Mouse (Mus musculus) Patski (cell line): ENCODE measurements around the gene Ccdc30. TPM values are rescaled to one million over a fixed set of nuclear protein-coding genes. Genes with fewer than 3 reads are reported as not detected.

Experiments
- ATAC-seq: fragments of 100-300 bp; one replicate; pipeline ENCODE4 v1.8.0; 2021
- CTCF ChIA-PET: fragments of 350-600 bp; sonication (Branson Sonifier 250); formaldehyde crosslinking; loops from one replicate; lab custom pipeline; 2022; ENCODE audit warnings: inconsistent platforms; lab: Charles Lee
- POLR2A ChIA-PET: fragments of 350-600 bp; sonication (Branson Sonifier 250); formaldehyde crosslinking; loops from one replicate; lab custom pipeline; 2022; ENCODE audit warnings: antibody characterized with exemption, inconsistent platforms; lab: Charles Lee
- DNase-seq: peaks from one replicate; pipeline ENCODE4 v3.0.0-alpha.2; 2011; ENCODE audit warnings: low read depth, low spot score
- H3K27me3 ChIP-seq: fragments of 371-371 bp; one replicate; pipeline ENCODE4 v1.5.1; 2021
- CTCF ChIP-seq: fragments of 100-300 bp; IDR thresholded peaks from one replicate; pipeline ENCODE4 v1.5.1; 2021
- in situ Hi-C: fragments of 300-500 bp; cut with MboI; formaldehyde crosslinking; loops from 3 replicates; pipeline ENCODE4 v1.11.1; 2018; ENCODE audit warnings: low pct_unique_long_range_greater_than_20kb, mixed read lengths
- polyA plus RNA-seq: library from polyadenylated mRNA; unstranded; gene quantifications from one replicate; pipeline ENCODE4 v1.2.3, GENCODE M21; 2021

The Ccdc30 gene
- polyA plus RNA-seq: 11.2 TPM

DNA sequence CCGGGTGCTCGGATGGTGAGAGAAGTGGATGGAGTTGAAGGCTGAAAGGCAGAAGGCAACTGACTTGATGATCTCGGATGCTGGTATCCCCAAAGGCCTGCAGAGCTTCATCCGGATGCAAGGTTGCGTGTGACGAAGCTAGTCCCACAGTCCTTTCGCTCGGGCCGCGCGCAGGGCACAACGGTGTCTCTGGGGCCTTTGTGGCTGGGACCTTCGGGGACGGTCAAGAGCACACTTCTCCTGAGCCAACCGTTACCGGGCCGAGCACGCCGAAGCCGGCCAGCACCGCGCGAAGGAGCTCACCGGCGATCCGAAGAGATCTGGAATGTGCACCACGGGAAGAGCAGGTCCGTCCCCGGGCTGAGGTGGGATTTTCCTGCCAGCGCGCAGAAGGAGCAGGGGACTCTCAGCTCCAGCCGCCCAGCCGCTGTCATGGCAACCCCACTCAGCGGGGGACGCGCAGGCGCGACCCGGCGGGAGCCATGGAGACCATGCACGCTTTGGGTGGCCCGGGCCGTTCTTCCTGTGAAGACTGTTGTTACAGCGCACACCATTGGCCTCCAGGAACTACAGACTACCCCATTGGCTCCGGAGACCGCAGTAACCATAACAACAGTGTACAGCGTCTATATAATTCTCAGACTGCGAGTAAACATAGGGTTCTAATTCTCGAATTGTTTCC, at the start of gene Ccdc30:
Gene Ccdc30 (minus strand): TSS at position 450 of the 682 bp plus-strand sequence.
- TF ChIP-seq CTCF: no peak
- DNase-seq (peak; percentile 56), ATAC-seq (peak; percentile 98)
- ChIA-PET POLR2A (no interaction called here), CTCF (no interaction called here)
- in situ Hi-C loops: loop anchor here (5.0 kb wide), 1 partner anchor 173 kb away; no protein-coding TSS in a partner anchor
- no peaks in the 10 kb centered on the region for H3K27me3 ChIP-seq

DNA sequence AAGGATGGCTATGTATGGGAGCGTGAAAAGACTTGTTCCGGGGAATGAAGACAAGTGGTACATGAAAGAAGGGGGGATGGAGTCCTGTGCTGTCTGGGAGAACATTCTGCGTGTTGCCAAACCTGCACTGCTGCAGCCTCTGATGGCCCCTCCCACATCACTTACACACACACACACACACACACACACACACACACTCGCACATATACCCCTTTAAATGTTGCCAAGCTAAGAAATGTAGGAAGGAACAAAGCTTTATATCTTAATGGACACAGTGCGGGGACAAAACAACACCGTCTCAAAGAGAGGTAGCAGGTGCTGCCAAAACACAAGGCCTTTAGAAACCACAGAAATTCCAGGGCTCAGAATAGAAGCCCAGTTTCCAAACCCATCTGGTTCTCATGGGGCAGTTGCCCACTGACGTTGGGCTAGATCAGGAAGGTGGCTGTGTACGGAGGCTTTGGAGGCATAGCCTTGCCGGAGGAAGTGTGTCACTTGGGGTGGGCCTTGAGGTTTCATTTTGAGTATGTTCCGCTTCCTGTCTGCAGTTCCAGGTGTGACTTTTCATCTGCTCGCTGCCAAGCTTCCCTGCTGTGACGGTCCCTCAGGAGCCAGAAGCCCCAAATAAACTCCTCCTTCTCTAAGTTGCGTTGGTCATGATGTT, 48.6 kb upstream of the Ccdc30 start:
- in situ Hi-C loops: no loop called here
- ChIA-PET POLR2A (no interaction called here), CTCF (interaction anchor here (1.2 kb wide), 1 partner anchor 48 kb away, joined by 3 read pairs; no protein-coding TSS in a partner anchor)
- no peaks in the 10 kb centered on the region for H3K27me3 ChIP-seq
- TF ChIP-seq CTCF: no peak
- ATAC-seq (no peak), DNase-seq (no peak)

DNA sequence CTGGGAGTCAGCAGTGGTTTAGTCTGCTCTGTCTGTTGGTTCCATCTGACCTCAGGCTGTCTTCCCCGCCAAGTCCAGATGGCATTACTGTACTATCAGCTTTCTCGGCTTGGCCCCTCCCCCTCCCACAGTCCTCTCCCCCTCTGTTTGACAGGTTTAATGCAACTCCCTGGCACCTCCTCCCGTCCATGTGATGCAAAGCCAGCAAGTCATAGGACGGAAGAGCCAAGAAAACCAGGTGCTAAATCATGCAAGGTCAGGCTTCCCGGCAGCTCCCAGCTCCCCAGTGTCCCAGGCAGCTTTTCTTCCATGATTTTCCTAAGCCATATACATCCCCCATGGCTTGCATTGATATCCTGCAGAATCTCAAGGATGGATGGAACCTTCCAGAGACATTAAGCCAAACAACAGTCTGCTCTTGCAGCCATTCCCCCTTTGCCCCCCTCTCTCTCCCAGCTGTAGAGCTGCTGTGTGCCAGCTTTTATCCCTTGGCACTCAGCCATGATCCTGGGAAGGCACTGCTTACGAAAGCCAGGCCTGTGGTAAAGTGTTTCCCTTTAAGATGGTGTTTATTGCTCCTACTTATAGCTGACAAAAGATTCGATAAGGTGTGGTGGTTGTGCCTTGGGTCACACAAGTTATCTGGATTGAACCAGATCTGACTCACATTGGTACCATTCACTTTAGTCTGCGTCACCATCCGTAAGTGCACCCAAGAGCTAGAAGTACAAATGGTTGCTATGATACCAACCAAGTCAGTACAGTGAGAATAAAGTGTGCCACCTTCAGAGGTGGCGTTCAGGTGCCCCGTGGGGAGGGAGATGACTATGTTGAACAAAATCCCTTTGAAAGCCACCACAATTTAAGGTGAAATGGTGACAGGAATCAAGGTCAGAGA, 47.8 kb upstream of the Ccdc30 start:
- POLR2A ChIA-PET: no interaction called here
- TF ChIP-seq CTCF: no peak
- in situ Hi-C loops: no loop called here
- H3K27me3 ChIP-seq: no peaks in the 10 kb centered on the region
- no peak for ATAC-seq
- no peak for DNase-seq
- CTCF ChIA-PET: interaction anchor here (1.2 kb wide), 1 partner anchor 49 kb away, joined by 3 read pairs; no protein-coding TSS in a partner anchor

DNA sequence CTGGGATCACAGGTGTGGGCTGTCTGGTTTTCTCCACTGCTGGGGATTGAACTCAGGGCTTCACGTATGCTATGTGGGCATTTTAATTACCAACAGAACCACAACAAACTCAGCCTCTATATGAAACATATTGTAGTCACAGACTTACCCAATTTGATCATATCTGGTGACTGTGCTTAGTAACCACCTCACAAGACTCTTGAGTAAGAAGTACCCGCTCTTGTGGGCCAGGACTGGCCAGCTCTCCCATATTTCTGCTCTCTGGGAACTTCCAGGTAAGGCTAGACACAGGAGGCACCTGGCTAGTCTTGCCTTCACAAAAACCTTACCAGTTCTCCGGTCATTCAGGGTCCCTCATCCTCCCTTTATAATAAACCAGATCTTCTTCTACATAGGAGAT, 47.1 kb upstream of the Ccdc30 start:
- CTCF ChIA-PET: interaction anchor here (1.2 kb wide), 1 partner anchor 50 kb away, joined by 3 read pairs; no protein-coding TSS in a partner anchor
- DNase-seq: no peak
- in situ Hi-C loops: no loop called here
- no peaks in the 10 kb centered on the region for H3K27me3 ChIP-seq
- ATAC-seq: no peak
- TF ChIP-seq CTCF: no peak
- POLR2A ChIA-PET: no interaction called here

DNA sequence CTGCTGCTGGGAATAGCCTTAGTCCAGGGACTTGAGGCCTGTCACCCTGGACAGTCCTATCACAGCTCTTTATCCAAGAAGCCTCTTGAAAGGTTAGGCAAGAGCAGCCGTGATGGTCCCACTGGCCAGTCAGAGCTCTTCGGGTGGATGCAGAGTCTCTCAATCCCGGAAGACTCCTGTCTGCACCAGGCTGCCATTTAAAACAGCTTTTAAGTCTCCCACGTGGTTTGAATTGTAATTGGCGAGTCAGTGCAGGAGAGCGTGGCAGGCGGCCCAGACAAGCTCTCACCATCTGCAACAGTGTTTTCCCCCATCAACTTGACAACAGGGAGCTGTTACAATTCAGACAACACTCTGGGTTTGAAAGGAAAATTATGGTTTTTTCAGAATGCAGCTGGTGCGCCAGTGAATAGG, 45.4 kb upstream of the Ccdc30 start:
- ChIA-PET CTCF (no interaction called here), POLR2A (no interaction called here)
- DNase-seq: no peak
- in situ Hi-C loops: no loop called here
- TF ChIP-seq CTCF: no peak
- ATAC-seq: no peak
- H3K27me3 ChIP-seq: no peaks in the 10 kb centered on the region

DNA sequence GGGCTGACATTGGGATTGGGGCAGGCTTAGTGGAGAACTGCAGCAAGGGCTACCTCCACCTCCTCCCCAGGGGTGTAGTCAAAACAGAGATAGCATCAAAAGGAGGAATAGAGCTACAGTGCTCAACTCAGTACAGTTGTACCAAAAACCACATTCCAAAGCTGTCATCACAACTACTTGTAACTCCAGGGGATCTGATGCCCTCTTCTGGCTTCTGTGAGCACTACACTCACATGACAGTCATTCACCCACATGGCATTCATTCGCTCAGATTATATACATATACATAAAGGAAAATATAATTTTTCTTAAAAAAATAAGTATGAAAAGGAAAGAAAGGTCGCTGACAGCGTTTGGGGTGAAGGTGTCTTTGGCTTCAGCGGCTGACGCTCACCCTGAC, 45.0 kb upstream of the Ccdc30 start:
- no peak for TF ChIP-seq CTCF
- in situ Hi-C loops: no loop called here
- no peak for ATAC-seq
- POLR2A ChIA-PET: no interaction called here
- DNase-seq: no peak
- H3K27me3 ChIP-seq: no peaks in the 10 kb centered on the region
- CTCF ChIA-PET: no interaction called here

DNA sequence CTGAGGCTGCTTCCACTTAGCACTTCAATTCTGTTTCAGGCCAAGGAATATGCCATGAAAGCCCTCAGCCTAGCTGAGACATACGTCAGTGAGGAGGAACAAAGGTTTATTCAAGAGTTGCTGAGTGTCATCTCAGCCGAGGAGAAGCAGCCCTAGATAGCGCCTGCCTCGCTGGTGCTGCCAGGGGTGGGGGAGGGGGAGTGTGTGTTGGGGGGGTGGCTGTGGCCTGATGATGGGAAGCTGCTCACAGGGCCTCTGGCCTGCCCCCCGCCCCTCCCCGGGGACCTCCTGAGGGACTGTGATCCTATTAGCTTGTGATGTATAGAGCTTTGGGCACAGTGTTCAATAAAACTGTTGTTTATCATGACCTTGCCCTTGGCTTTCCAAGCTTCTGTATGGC, 38.2 kb upstream of the Ccdc30 start:
- DNase-seq (no peak), ATAC-seq (no peak)
- CTCF ChIA-PET: no interaction called here

DNA sequence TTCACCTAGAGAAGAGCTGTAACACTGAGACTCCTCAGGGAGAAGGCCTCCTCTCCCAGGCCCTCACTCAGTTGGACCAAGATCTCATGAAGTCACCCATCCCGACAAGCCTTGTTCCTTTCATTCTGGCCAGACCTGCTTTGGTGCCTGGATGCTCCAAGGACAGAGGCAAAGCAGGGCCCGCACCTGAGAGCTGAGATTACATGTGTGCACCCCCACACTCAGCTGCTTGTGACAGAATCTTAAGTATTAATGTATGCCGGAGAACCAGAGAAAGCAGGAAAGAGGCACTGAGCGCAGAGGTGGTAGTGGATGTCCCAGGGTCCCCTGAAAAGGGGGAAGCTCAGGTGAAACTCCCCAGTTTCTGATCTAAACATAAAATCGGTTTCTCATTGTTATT, 37.8 kb upstream of the Ccdc30 start:
- in situ Hi-C loops: no loop called here
- ChIA-PET CTCF (no interaction called here), POLR2A (no interaction called here)
- no peak for TF ChIP-seq CTCF
- no peak for ATAC-seq
- DNase-seq: no peak
- H3K27me3 ChIP-seq: no peaks in the 10 kb centered on the region

More for the DNA sequence above, 38.2 kb upstream of the Ccdc30 start:
- no peaks in the 10 kb centered on the region for H3K27me3 ChIP-seq
- in situ Hi-C loops: no loop called here
- TF ChIP-seq CTCF: no peak
- POLR2A ChIA-PET: no interaction called here

DNA sequence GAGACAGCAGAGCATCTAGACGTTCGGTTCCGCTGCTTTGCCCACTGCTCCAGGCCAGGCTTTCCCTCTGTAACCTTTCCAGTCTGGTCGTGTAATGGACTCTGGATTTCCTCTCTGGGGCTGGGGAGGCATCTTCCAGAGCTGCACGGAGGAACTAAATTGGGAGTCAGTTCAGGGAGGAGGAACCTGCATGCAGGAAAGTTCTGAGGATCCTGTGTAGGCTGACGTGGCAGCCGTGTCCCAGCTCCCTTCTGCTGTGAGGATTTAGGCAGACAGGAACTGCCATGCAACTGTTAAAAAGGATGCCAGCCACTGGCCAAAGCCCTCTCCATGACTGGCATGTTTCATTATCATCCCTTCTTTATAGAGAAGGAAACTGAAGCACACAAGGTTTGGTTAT, 35.1 kb upstream of the Ccdc30 start:
- POLR2A ChIA-PET: interaction anchor here (0.9 kb wide), 1 partner anchor 122 kb away, joined by 3 read pairs; no protein-coding TSS in a partner anchor
- CTCF ChIA-PET: no interaction called here
- no peaks in the 10 kb centered on the region for H3K27me3 ChIP-seq
- ATAC-seq: no peak
- in situ Hi-C loops: no loop called here
- no peak for TF ChIP-seq CTCF
- no peak for DNase-seq

DNA sequence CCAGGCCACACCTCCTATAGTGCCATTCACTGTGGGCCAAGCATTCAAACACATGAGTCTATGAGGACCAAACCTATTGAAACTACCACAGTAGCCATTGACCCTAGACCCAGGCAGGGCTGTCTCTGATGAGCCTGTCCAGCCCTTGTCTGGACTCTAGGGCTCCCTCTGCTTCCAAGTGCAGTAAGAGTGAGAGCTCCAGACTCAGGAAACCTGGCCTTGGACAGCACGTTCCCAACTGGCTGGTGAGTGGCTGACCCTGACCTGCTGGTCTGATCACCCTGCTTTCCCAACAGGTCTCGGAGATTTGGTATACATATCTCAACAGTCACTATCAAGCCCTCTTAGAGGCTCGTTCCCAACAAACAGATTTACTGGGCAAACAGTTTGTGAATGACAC, 32.5 kb upstream of the Ccdc30 start:
- no peak for DNase-seq
- TF ChIP-seq CTCF: no peak
- no peak for ATAC-seq
- no peaks in the 10 kb centered on the region for H3K27me3 ChIP-seq
- ChIA-PET POLR2A (no interaction called here), CTCF (no interaction called here)
- in situ Hi-C loops: no loop called here
